Comparison of ENCODE assay signal across 24 mouse cellular contexts in the genomic region with DNA sequence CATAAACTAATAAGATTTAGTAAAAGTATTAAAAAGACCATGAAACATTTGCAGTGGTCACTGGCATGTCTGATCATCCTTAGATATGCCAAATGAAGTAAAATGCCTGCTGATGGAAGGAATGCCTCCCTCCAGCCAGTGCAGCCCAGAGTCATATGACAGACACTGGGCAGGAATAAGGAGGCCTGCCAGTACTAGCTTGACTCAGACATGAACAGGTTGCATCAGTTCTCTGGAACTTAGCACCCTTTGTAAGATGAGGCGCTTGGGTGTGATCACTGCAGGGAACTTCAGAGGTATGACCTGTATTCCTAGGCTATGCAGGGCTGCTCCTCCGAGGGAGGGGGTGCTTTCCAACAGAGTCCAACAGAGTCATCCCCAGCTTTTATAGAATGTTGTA. TPM values are rescaled to one million over a fixed set of nuclear protein-coding genes. Genes with fewer than 3 reads are reported as not detected.
DNase-seq lines count a peak whose midpoint lies in the region; ATAC-seq lines count a peak whose summit lies in the region.
"Had no signal": no experiment of that assay in that cellular context is flagged by ENCODE, and none has a peak within 500 bp of the region (broad histone marks: within the 10 kb centered on the region; RNA-seq: fewer than 3 reads in every experiment).

No protein-coding gene starts in this region.

- peaks cover 32% of the 10 kb centered on the region for H3K36me3 ChIP-seq in heart, embryonic 15.5 days
- H3K36me3 ChIP-seq in heart, embryonic 10.5 days: peaks cover 48% of the 10 kb centered on the region

- H3K4me1 ChIP-seq in heart, embryonic 15.5 days (replicated peaks): peaks cover 24% of the 10 kb centered on the region
- no peaks in the 10 kb centered on the region; the same call in 1 of the 2 replicates for H3K4me1 ChIP-seq in heart, embryonic 10.5 days
- H3K4me1 ChIP-seq: embryonic facial prominence, embryonic 13.5 days; forebrain, embryonic 10.5 days; limb, embryonic 13.5 days; liver, embryonic 13.5 days; neural tube, embryonic 13.5 days had no signal

- H3K27ac ChIP-seq in heart, embryonic 15.5 days: peak overlapping the region; percentile 46
- H3K27ac ChIP-seq in heart, embryonic 10.5 days: no peak overlapping the region
- H3K27ac ChIP-seq: embryonic facial prominence, embryonic 13.5 days; forebrain, embryonic 10.5 days; hindbrain, postnatal 0 days; layer of hippocampus, adult 2 months; limb, embryonic 13.5 days; liver, embryonic 13.5 days; neural tube, embryonic 13.5 days had no signal

- no peak overlapping the region for H3K9ac ChIP-seq in heart, embryonic 15.5 days
- H3K9ac ChIP-seq: embryonic facial prominence, embryonic 13.5 days; forebrain, postnatal 0 days; limb, embryonic 13.5 days; liver, embryonic 13.5 days; lung, embryonic 14.5 days; neural tube, embryonic 13.5 days had no signal

- DNase-seq in heart, embryonic 10.5 days (ENCODE audit: low spot score): no peak
- DNase-seq in 3T3-L1 (ENCODE audit: low read depth, low spot score): peak; percentile 56
- peak; percentile 66 for DNase-seq in NIH3T3 (ENCODE audit: low read depth)
- peak; percentile 71 for DNase-seq in gastrocnemius, postnatal 25 days
- DNase-seq in kidney, adult 11 months: no peak
- DNase-seq: cerebellum, adult 8-10 months; forebrain, postnatal 0 days; kidney, adult 2 months; kidney, postnatal 14 days; layer of hippocampus, postnatal 36 days; liver, embryonic 13.5 days; lung, postnatal 4 days; right cerebral cortex, adult 18-20 months; thymus, postnatal 36 days had no signal

- no peak overlapping the region for H3K4me3 ChIP-seq in heart, embryonic 15.5 days
- H3K4me3 ChIP-seq in heart, embryonic 10.5 days: no peak overlapping the region
- H3K4me3 ChIP-seq: embryonic facial prominence, embryonic 13.5 days; forebrain, embryonic 10.5 days; layer of hippocampus, adult 2 months; limb, embryonic 13.5 days; liver, embryonic 13.5 days; neural tube, embryonic 13.5 days had no signal

- no peak overlapping the region for H3K4me2 ChIP-seq in heart, embryonic 15.5 days
- H3K4me2 ChIP-seq: embryonic facial prominence, embryonic 13.5 days; limb, embryonic 13.5 days; liver, embryonic 13.5 days; lung, embryonic 14.5 days; neural tube, embryonic 13.5 days had no signal

- WGBS in heart, embryonic 15.5 days: 72% methylated on average over 2 of the region's 2 CpGs
- 86% methylated on average over 2 of the region's 2 CpGs for WGBS in heart, embryonic 10.5 days

- H3K9me3 ChIP-seq in heart, embryonic 15.5 days (replicated peaks): no peaks in the 10 kb centered on the region
- no peaks in the 10 kb centered on the region for H3K9me3 ChIP-seq in heart, embryonic 10.5 days
- H3K9me3 ChIP-seq: embryonic facial prominence, embryonic 13.5 days; forebrain, embryonic 10.5 days; limb, embryonic 13.5 days; liver, embryonic 13.5 days; neural tube, embryonic 13.5 days had no signal

- H3K27me3 ChIP-seq in heart, embryonic 15.5 days: no peaks in the 10 kb centered on the region
- no peaks in the 10 kb centered on the region for H3K27me3 ChIP-seq in heart, embryonic 10.5 days (ENCODE audit: insufficient read depth, poor library complexity, severe bottlenecking)
- H3K27me3 ChIP-seq: embryonic facial prominence, embryonic 13.5 days; limb, embryonic 13.5 days; liver, embryonic 13.5 days; neural tube, embryonic 13.5 days had no signal

- ATAC-seq in heart, embryonic 15.5 days (replicated peaks; ENCODE audit: insufficient number of reproducible peaks, insufficient read depth, low FRiP score, low read depth): 0 out of 2 replicates have a peak, but pooled peaks have one; percentile 18
- no peak for ATAC-seq in erythroblast, adult 5-6 weeks (replicated peaks; ENCODE audit: low FRiP score, poor library complexity, severe bottlenecking)
- ATAC-seq: CD4-positive, CD25-positive, alpha-beta regulatory T cell, adult 4 months; forebrain, postnatal 0 days; hindbrain, postnatal 0 days had no signal

RNA-seq across cellular contexts. Expression of a gene that starts 54.1 kb away (rescaled TPM):
- 18.9 and 23.5 TPM in 2 replicates for polyA plus RNA-seq in heart, embryonic 15.5 days (2015; fragmentation: Nextera tagmentation; extraction: Ambion mirVana)
- 47.9 and 51.9 TPM in 2 replicates for polyA plus RNA-seq in heart, embryonic 10.5 days (2016; fragmentation: Nextera tagmentation; extraction: Ambion mirVana)
- total RNA-seq in gastrocnemius, postnatal 25 days (2021): 10 to 100 TPM; 16.7 to 18.5 TPM
- 5.0 and 6.3 TPM in 2 replicates for total RNA-seq in erythroblast, adult 5-6 weeks (2015; ENCODE audit: low replicate concordance)
- 7.8 and 8.1 TPM in 2 replicates for total RNA-seq in erythroblast, adult 5-6 weeks (2017; ENCODE audit: low replicate concordance)

Comparison
In these comparisons a context has a peak if more than half of its experiments do, and no peak if none do; other contexts are left out.
1. DNase-seq: peak in 3T3-L1 (single experiment), NIH3T3 (single experiment) and gastrocnemius, postnatal 25 days (single experiment); none in heart, embryonic 10.5 days (single experiment) and kidney, adult 11 months (single experiment).